Mouse (Mus musculus): ENCODE results near the gene Gm17651. TPM values are rescaled to one million over a fixed set of nuclear protein-coding genes. Genes with fewer than 3 reads are reported as not detected.

The Gm17651 gene
- polyA plus RNA-seq, 1 experiment: not detected

DNA sequence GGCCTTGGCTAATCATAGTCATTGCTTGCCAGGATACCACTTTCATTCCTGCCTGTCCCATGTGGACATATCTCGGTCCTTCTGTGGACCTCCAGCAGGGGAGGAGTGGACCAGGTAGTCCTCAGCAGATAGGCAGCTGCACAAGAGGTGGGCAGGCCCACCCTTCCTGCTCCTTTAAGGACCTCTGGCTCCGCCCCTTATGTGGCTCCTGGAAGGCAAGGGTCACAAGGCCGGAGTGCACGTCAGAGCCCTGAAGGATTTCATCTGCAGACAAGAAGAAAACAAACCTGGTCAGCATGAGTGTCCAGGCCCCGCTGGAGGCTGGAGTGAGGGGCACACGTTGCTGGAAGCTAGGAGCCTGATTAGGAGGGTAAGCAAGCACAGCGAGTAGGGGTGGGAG is 16.1 kb upstream of the Gm17651 start:
- H3K27me3 ChIP-seq (replicated peaks; ENCODE audit: control insufficient read depth, insufficient read depth, low read length): no peaks in the 10 kb centered on the region
- peak overlapping the region; percentile 48 for H3K4me3 ChIP-seq (ENCODE audit: insufficient read depth, low read depth, low read length)
- 52% methylated on average over 7 of the region's 7 CpGs for WGBS
- no peaks in the 10 kb centered on the region for H3K4me1 ChIP-seq (ENCODE audit: control insufficient read depth, insufficient read depth, low read length)
- H3K27ac ChIP-seq (ENCODE audit: insufficient read depth, low read depth, low read length): peak overlapping the region; percentile 7; the same call in 1 of the 2 replicates
- DNase-seq: peak; percentile 64
- TF ChIP-seq POLR2A (IDR thresholded peaks at IDR 0.05; ENCODE audit: low read depth, low read length) (no peak), CTCF (conservative IDR thresholded peaks at IDR 0.05; ENCODE audit: insufficient read depth, insufficient read length, low read depth, low read length) (no peak)
- H3K36me3 ChIP-seq (ENCODE audit: control insufficient read depth, insufficient read depth, low read length): no peaks in the 10 kb centered on the region

DNA sequence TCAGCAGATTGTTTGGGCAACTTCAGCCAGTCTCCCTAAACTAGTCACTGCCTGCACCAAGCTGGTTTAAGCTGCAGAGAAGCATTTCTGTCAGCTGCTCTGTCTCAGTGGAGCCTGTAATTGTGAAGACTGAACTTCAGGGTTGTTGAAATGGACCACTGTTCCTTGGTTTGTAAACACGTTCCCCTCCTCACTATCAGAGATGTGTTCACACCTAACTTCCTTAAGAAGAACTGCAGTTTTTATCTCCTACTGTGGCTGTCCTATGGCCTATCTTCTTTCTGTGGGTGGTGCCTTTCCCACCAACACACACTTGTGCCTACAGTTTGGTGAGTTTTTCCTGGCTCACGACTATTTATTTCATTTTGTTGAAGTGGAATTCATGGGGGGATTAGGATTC is 14.8 kb upstream of the Gm17651 start:
- H3K36me3 ChIP-seq (ENCODE audit: control insufficient read depth, insufficient read depth, low read length): no peaks in the 10 kb centered on the region
- no peak for DNase-seq
- H3K27ac ChIP-seq (ENCODE audit: insufficient read depth, low read depth, low read length): no peak overlapping the region
- H3K4me3 ChIP-seq (ENCODE audit: insufficient read depth, low read depth, low read length): no peak overlapping the region
- TF ChIP-seq POLR2A (IDR thresholded peaks at IDR 0.05; ENCODE audit: low read depth, low read length): no peak
- TF ChIP-seq CTCF (conservative IDR thresholded peaks at IDR 0.05; ENCODE audit: insufficient read depth, insufficient read length, low read depth, low read length): no peak
- 76% methylated on average over 2 of the region's 2 CpGs for WGBS
- H3K4me1 ChIP-seq (ENCODE audit: control insufficient read depth, insufficient read depth, low read length): no peaks in the 10 kb centered on the region
- H3K27me3 ChIP-seq (replicated peaks; ENCODE audit: control insufficient read depth, insufficient read depth, low read length): no peaks in the 10 kb centered on the region

DNA sequence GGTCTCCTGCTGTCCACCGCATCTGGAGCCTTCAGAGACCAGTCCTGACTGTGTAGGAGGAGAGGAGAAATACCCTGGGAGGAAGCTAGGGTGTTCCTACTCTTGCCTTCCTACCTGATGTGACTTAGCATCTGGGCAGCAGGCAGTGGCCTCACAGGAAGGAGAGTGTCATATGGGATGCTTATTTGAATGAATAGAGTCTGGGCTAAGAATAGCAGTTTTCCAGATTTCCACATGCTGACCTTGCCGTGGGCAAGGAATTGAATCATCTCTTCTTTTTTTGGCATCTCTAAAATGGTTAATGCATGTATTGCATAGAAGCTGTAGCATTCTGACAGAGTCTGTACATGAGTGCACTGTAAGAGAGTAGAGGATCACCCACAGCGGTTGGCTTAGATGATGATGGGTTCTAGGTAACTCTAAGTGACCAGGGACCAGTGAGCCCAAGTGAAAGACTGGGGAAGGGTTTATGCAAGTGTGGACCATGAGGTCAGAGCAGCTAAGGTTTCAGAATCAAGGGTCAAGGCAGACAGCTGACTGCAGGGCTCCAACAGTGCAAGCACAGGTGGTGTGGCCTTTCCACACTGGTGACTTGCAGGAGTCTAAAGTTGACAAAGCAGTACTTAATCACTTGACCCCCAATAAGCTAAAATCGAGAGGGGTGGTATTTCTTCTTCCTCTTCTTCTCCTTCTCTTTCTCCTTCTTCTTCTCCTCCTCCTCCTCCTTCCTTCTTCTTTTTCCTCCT is 12.1 kb upstream of the Gm17651 start:
- Histone ChIP-seq H3K4me1 (ENCODE audit: control insufficient read depth, insufficient read depth, low read length) (peaks cover 1% of the 10 kb centered on the region; the same call in 1 of the 2 replicates), H3K27me3 (replicated peaks; ENCODE audit: control insufficient read depth, insufficient read depth, low read length) (no peaks in the 10 kb centered on the region), H3K27ac (ENCODE audit: insufficient read depth, low read depth, low read length) (no peak overlapping the region), H3K36me3 (ENCODE audit: control insufficient read depth, insufficient read depth, low read length) (no peaks in the 10 kb centered on the region), H3K4me3 (ENCODE audit: insufficient read depth, low read depth, low read length) (no peak overlapping the region)
- 73% methylated on average over 4 of the region's 4 CpGs for WGBS
- DNase-seq: no peak
- TF ChIP-seq CTCF (conservative IDR thresholded peaks at IDR 0.05; ENCODE audit: insufficient read depth, insufficient read length, low read depth, low read length) (no peak), POLR2A (IDR thresholded peaks at IDR 0.05; ENCODE audit: low read depth, low read length) (no peak)

DNA sequence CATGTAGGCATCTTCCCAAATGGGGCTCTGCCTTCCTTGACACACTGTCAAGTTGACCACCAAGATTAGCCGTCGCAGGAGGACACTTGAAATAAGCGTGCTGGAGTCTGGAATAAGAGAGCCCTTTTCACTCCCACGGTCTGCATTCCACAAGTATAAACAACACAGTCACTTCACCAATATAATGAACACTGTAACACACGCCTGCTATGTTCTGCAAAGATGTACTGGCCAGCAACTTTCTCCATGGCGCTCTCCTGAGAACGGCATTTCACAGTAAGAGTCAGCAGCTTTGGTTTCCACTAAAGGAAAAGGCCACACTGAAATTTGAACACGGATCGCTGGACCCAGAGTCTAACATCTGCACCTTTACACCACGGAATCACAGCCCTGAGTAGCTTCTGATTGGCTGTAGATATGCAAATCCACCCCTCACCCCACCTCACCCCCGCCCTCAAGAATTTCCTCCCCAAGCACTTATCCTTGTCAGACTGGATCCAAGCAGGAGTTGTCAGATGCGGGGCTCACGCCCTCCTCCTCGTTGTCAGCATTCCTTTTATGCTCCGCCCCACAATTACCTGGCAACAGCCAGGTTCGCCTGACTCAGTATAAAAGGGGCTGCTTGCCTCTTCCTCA is 9.2 kb upstream of the Gm17651 start:
- Histone ChIP-seq H3K4me1 (ENCODE audit: control insufficient read depth, insufficient read depth, low read length) (peaks cover 6% of the 10 kb centered on the region; the same call in 1 of the 2 replicates), H3K4me3 (ENCODE audit: insufficient read depth, low read depth, low read length) (no peak overlapping the region), H3K27ac (ENCODE audit: insufficient read depth, low read depth, low read length) (0 out of 2 replicates have a peak overlapping the region, but pooled peaks have one; percentile 7), H3K27me3 (replicated peaks; ENCODE audit: control insufficient read depth, insufficient read depth, low read length) (no peaks in the 10 kb centered on the region), H3K36me3 (ENCODE audit: control insufficient read depth, insufficient read depth, low read length) (no peaks in the 10 kb centered on the region)
- TF ChIP-seq CTCF (conservative IDR thresholded peaks at IDR 0.05; ENCODE audit: insufficient read depth, insufficient read length, low read depth, low read length) (no peak), POLR2A (IDR thresholded peaks at IDR 0.05; ENCODE audit: low read depth, low read length) (no peak)
- WGBS: 21% methylated on average over 16 of the region's 16 CpGs
- DNase-seq: peak; percentile 43

DNA sequence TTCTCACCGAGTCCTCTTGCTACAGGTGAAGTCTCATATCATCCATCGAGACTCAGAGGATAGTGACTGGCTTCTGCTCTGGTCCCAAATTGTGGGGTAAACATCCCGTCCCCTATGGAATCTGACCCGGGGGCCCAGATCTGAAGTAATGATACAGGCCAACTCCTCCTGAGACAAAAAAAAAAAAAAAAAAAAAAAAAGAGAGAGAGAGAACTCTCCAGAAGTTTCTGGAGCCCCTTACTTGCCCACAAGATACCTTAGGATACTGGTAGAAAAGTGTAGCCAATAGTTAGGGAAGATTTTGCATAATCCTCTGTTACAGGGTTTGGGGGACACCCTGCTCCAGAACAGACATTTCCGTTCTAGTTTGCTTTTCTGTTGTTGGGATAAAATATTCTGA is 8.1 kb upstream of the Gm17651 start:
- Histone ChIP-seq H3K27ac (ENCODE audit: insufficient read depth, low read depth, low read length) (no peak overlapping the region), H3K4me1 (ENCODE audit: control insufficient read depth, insufficient read depth, low read length) (peaks cover 6% of the 10 kb centered on the region; the same call in 1 of the 2 replicates), H3K27me3 (replicated peaks; ENCODE audit: control insufficient read depth, insufficient read depth, low read length) (no peaks in the 10 kb centered on the region), H3K4me3 (ENCODE audit: insufficient read depth, low read depth, low read length) (no peak overlapping the region), H3K36me3 (ENCODE audit: control insufficient read depth, insufficient read depth, low read length) (no peaks in the 10 kb centered on the region)
- TF ChIP-seq POLR2A (IDR thresholded peaks at IDR 0.05; ENCODE audit: low read depth, low read length) (no peak), CTCF (conservative IDR thresholded peaks at IDR 0.05; ENCODE audit: insufficient read depth, insufficient read length, low read depth, low read length) (no peak)
- WGBS: 48% methylated on average over 5 of the region's 5 CpGs
- DNase-seq: no peak

DNA sequence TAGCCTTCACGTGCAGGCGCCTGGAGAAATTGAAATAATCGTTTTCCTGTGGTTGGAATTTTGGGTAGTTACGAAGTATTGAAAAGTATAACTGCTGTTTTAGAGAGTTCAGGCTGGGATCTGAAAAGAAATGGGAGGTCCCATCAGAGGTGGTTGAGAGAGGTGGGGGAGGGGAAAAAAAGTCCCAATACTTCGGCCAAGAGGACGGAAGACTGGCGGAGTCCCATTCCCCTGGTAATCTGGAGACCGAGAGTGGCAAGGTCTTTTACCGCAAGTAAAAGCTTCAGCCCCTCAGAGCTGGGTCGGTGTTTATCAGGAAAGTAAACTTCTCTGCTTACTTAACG is 7.6 kb upstream of the Gm17651 start:
- H3K27ac ChIP-seq (ENCODE audit: insufficient read depth, low read depth, low read length): no peak overlapping the region
- WGBS: 10% methylated on average over 11 of the region's 11 CpGs
- peaks cover 6% of the 10 kb centered on the region; the same call in 1 of the 2 replicates for H3K4me1 ChIP-seq (ENCODE audit: control insufficient read depth, insufficient read depth, low read length)
- no peaks in the 10 kb centered on the region for H3K27me3 ChIP-seq (replicated peaks; ENCODE audit: control insufficient read depth, insufficient read depth, low read length)
- no peaks in the 10 kb centered on the region for H3K36me3 ChIP-seq (ENCODE audit: control insufficient read depth, insufficient read depth, low read length)
- no peak for TF ChIP-seq CTCF (conservative IDR thresholded peaks at IDR 0.05; ENCODE audit: insufficient read depth, insufficient read length, low read depth, low read length)
- TF ChIP-seq POLR2A (IDR thresholded peaks at IDR 0.05; ENCODE audit: low read depth, low read length): no peak
- H3K4me3 ChIP-seq (ENCODE audit: insufficient read depth, low read depth, low read length): 0 out of 2 replicates have a peak overlapping the region, but pooled peaks have one; percentile 11
- no peak for DNase-seq

Measured in kidney, adult 2 months (tissue).